Mouse (Mus musculus) forelimb bud, embryonic 11.5 days (tissue): ENCODE results near the gene Ccdc85b.

Experiments
- DNase-seq: peaks from one replicate; pipeline ENCODE4 v3.0.0-alpha.2; 2012; ENCODE audit warnings: low read depth, low spot score

The Ccdc85b gene

DNA sequence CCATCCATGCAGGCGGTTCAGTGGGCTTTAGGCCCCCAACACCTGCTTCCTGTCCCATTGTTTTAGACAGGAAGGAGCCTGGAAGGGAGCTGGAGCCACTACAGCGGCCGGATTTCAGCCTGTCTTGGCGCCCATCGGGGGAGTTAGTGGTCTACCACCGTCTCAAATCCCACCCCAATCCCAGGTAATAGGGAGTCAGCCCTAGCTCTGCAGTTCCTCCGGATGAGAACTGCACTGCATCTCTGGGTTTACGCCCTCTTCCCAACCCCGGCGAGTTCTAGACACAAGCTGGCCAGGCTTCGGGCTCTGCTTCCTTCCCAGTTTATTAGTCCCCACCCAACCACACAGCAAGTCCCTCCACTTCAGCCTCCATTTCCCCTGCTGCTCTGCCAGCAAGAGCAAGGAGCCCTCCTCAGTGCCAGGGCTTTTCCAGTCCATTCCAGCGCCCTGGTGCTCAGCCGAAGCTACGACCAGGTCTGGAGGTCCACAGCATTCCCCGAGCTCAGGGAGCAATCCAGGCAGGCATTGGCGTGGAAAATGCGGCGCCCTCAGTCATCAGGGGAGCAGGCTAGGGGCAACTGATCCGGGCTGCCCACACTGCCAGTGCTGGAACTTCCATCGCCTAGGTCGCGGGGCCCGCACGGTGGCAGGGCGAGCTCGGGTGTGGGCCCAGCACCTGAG lies 1.3 kb downstream of the Ccdc85b start:
- peak; percentile 14 for DNase-seq

GRCm38 (mm10) chr19:5455568-5455967 lies 2.1 kb downstream of the Ccdc85b start:
- DNase-seq = no peak

DNA sequence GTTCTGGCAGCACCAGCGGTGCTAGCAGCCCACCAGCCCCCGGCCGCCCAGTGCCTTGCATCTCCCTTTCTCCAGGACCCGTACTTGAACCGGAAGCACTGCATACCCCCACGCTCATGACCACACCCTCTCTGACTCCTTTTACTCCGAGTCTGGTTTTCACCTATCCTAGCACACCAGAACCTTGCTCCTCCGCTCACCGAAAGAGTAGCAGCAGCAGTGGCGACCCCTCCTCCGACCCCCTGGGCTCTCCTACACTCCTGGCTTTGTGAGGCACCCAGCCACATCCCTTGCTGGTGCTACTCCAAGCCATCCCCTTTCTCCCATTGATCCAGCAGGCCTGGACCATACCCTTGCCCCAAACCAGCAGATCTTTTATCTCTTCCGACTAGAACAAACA lies 2.7 kb downstream of the Ccdc85b start:
- no peak for DNase-seq

DNA sequence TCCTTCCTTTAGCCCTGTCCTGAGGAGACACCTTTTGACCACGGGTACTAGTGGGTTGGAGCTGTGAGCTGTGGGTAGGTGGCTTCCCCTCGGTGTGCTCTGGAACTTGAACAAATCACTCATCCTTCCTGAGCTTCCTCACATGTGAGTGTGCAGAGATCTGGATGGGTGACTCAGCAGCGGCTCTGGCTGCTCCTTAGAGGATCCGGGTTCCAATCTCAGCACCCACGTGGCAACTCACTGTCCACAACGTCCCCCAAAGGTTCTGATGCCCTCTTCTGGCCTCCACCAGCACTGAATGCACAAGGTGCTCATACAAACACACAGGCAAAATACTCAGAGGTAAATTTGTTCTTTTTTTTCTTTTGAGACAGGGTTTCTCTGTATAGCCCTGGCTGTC lies 5.9 kb downstream of the Ccdc85b start:
- DNase-seq = no peak

GRCm38 (mm10) chr19:5449673-5450072 lies 8.0 kb downstream of the Ccdc85b start:
- DNase-seq = no peak

GRCm38 (mm10) chr19:5448354-5449150 lies 9.1 kb downstream of the Ccdc85b start:
- DNase-seq = peak; percentile 12

DNA sequence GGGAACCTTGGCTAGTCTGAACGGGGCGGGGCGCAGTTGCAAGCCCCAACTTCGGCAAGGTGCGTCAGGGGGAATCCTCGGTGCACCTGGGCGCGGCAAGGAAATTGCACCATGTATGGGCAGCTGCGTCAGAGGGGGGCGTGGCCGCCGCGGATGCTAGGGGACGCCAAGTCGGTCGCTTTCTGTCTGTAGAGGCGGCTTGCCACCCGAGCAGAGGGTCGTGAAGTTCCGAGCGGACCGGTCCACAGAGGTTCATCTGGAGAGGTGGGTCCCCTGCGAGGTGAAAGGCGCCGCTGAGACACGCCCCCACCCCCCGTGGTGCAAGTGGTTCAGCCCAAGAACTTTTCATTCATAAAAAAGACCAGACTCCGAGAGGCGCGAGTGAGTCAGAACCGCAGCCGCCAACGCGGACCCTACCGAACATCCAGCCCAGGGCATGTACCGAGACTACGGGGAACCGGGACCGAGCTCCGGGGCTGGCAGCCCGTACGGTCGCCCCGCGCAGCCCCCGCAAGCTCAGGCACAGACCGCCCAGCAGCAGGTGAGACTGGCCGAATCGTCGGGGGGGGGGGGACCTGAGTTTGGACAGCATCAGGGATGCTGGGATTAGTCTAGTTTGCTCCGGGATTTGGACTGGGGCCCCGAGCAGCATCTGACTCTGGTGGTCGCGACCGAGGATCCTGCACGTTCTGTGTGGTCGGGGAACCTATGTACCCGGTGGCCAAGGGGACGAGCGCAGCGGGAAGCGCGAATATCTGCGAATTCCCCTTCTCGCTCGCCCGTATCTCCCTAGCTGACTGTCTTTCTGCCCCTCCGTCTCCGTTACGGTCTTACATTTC lies 10.0 kb downstream of the Ccdc85b start, which contains the start of gene Fosl1:
Fosl1 (plus strand) TSS at position 33 of the 839 bp plus-strand sequence.
- peak; percentile 41 for DNase-seq

GRCm38 (mm10) chr19:5445747-5446146 lies 11.9 kb downstream of the Ccdc85b start:
- DNase-seq = no peak

GRCm38 (mm10) chr19:5444954-5445353 lies 12.7 kb downstream of the Ccdc85b start:
- no peak for DNase-seq

GRCm38 (mm10) chr19:5444371-5444908 lies 13.3 kb downstream of the Ccdc85b start:
- DNase-seq = no peak

- DNase-seq = no peak
Measured at GRCm38 (mm10) chr19:5433951-5434350, 23.7 kb downstream of the Ccdc85b start.

DNA sequence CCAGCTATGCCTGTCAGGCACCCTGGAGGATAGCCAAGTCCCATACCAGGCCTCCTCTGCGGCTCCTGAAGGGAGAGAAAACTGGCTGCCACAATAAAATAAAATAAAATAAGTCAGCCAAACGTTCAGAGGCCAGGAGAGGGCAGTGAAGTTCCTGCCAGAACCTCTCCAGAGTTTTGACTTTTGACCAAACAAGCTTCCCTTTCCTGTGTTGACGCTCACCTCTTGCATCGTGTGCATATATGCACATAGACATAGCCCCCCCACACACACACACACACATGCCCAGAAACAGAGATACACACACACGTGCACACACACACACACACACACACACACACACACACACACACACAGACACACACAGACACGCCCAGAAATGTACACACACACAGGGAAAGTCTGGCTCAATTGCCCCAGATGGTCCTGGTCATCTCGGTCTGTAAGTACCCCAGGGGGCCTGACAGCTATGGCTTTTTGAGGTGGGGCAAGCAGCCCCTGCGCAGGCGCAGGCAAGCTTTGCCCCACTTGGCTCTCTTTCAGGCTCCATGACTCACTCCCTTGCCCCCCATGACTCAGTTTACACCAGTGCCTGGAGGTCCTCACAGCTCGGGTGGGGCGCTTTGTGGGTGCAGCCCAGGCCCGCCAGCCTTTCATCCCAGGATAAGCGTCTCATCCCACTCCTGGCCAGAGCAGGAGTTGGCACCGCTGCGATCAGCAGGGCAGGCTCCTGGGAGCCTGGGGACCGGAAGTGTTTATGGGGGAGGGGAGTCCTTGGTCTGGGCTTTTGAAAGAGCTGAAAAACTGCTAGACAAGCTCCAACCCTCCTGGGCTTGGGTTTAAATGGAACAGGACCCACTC lies 24.5 kb downstream of the Ccdc85b start:
- peak; percentile 42 for DNase-seq

DNA sequence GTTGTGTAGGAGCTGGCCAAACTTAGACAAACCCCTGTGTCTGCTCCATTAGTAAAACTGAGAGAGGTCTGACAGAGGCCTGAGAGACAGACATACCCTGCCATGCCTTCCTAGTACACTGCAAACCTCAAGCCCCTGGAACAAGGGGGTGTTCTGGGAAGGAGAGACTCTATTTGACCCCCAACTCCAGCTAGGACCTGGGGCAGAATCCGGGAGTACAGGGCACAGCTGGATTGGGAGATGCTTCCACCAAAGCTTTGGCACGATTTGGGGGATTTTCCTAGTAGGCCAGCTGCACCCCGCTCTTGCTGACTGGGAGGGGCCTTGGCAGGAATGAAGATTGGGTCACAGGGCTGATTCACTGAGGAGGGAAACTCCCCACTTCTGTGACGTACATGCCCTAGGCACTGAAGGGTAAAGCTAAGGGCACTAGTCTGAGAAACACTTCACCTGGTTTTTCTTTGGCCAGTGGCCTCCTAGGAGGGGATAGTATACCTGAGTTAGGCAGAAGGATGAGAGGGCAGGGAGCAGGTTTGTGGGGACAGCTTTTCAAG lies 25.7 kb downstream of the Ccdc85b start:
- no peak for DNase-seq

GRCm38 (mm10) chr19:5430408-5430807 lies 27.3 kb downstream of the Ccdc85b start:
- no peak for DNase-seq

GRCm38 (mm10) chr19:5429806-5430205 lies 27.9 kb downstream of the Ccdc85b start:
- no peak for DNase-seq

DNA sequence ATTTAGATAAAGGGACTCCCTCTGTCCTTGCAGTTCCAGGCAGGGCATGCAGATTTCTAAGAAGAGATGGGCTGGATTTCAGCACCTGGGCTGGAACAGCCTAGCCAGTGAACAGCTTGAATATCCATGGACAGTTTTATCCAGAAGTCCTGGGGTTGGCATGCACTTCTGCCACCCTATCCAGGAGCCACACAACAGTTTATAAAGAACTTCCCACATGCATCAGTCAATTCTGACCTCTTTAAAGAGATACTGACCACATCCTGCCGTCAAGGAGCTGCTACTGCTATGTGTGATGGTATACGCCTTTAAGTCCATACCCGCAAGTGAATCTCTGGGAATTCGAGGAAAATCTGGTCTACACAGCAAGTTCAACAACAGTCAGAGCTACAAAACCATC lies 28.5 kb downstream of the Ccdc85b start:
- DNase-seq = no peak

GRCm38 (mm10) chr19:5428083-5428482 lies 29.6 kb downstream of the Ccdc85b start:
- peak; percentile 49 for DNase-seq

- DNase-seq = no peak
Measured at GRCm38 (mm10) chr19:5426640-5427290, 30.9 kb downstream of the Ccdc85b start.

DNA sequence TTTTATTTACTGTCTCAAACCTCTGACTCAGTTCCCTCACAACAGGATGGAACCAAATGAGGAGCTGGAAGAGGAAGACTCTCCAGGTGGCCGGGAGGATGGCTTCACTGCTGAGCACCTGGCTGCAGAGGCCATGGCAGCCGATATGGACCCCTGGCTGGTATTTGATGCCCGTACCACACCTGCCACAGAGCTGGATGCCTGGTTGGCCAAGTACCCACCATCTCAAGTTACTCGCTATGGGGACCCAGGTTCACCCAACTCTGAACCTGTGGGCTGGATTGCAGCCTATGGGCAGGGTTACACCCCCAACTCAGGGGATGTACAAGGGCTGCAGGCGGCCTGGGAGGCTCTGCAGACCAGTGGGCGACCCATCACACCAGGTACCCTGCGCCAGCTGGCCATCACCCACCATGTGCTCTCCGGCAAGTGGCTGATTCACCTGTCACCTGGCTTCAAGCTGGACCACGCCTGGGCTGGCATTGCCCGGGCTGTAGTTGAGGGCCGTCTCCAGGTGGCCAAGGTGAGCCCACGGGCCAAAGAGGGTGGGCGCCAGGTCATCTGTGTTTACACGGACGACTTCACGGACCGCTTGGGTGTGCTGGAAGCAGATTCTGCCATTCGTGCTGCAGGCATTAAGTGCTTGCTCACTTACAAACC lies 31.7 kb downstream of the Ccdc85b start:
- no peak for DNase-seq
